Mouse (Mus musculus) heart, postnatal 10 days (tissue): ENCODE results near the gene Kiss1. TPM values are rescaled to one million over a fixed set of nuclear protein-coding genes. Genes with fewer than 3 reads are reported as not detected.

ENCODE experiments used
- DNase-seq, 2 experiments: peaks; one replicate each; pipeline ENCODE4 v3.0.0; 2021
- intact Hi-C: fragments of 180-260 bp; cut with DNase I; formaldehyde crosslinking; loops from one replicate; pipeline ENCODE4 v1.15.1; 2025
- total RNA-seq, 2 experiments: library from RNA; stranded (reverse); gene quantifications; 2 replicates each; pipeline ENCODE4 v1.2.3; 2021

The Kiss1 gene
- total RNA-seq, 2 experiments from 2014 or later = not detected

DNA sequence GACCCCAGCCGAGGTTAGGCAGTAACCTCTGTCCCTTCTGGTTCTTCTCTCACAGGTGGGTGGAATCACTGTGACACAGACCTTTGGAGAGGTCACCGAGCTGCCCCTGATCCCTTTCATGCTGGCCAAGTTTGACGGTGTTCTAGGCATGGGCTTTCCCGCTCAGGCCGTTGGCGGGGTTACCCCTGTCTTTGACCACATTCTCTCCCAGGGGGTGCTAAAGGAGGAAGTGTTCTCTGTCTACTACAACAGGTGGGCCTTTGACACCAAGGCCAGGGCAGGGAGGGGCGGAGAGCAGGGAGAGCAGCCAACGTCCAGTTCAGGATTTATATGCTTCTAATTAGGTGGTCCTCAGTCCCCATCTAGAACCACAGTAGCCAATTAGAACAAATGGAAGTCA, 34.7 kb downstream of the Kiss1 start:
- intact Hi-C loops = no loop called here
- DNase-seq = no peak

DNA sequence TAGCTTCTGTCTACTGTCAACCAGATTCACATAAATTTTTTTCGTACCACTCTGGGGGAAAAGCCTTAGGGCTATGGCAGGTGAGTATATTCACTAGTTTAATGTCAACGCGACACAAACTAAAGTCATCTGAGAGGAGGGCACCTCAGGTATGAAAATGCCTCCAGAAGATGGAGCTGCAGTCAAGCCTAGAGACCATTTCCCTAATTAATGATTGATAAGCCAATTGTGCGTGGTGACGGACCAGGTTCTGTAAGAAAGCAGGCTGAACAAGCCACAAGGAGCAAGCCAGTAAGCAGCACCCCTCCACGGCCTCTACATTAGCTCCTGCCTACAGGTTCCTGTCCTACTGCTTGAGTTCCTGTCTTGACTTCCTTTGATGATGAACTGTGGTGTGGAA, 39.3 kb downstream of the Kiss1 start:
- DNase-seq = no peak
- intact Hi-C loops = no loop called here

DNA sequence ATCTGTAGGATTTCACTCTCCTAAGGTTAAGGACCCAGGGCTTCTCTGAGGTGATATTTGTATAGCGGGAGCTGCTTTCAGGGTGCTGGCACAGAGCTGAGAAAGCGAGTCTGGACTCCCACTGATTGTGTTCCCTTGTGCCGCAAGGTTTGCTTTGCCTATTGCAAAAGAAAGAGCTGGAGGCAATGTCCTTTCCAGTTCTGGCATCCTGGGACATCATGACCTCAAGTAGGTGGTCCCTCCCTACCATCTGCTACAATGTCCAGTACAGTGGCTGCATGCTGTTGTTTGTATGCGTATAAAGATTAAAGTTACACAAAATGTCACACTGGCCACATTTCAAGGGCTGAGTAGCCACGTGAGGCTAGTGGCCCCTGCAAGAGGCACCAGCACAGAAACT, 40.4 kb downstream of the Kiss1 start:
- intact Hi-C loops = no loop called here
- no peak for DNase-seq

DNA sequence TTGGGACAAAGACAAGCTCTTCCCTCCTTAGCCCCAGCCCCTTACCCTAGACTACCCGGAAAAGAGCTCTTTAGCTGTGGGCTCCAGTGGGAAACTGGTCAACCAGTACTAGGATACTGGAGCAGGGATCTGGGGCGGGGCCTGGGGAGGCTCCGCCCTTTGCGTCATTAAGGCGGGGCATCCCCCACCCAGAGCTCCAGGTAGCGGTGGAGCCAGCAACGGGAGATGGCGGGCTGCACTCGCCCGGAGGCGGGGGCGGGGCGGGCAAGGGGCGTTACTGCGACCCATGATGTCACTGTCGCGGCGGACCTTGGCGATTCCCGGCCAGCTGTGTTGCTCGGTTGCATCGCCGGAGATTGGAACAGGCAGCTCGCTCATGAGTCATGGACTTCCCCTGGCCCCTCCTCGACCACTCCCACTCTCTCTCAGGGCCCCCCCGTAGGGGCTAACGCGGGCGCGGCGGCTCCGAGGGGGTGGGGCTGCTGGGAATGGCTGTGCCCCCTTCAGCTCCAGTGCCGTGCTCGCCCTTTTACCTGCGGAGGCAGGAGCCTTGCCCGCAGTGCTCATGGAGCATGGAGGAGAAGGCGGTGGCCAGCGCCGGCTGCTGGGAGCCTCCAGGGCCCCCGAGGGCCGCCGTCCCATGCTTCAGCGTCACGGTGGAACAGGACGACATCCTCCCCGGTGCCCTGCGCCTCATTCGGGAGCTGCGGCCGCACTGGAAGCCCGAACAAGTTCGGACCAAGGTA, 41.8 kb downstream of the Kiss1 start, which contains the start of gene Etnk2:
Etnk2 (plus strand) TSS at position 297 of the 746 bp plus-strand sequence.
- peak; percentile 81 to 82 for DNase-seq
- intact Hi-C loops = no loop called here

DNA sequence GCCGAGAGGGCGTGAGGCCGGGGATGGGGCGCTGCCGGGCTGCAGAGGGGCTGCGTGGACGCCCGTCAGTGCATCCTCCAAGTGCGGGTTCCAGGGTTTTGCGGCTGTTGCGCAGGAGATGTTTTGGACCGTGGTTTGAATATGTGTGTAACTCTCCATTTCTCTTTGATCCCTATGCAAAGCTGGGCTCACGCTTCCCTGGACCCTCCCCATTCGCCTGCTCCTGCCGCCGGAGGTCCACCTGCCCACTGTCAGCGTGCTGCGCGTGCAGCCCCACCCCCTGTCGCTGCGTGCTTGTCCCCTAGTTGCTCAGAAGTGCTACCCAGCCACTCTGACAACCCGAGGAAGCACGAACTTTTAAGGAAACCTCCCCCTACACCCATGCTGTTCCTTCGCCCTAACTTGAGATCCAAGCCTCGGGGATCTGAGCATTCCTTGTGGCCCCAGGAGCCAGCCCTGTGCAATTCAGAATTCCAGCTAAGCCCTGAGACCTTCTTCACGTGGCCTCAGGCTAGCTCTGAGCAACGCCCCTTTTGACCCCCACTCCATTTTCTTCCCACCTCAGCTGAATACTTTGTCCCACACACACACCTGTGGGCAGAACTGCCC, 42.5 kb downstream of the Kiss1 start:
- intact Hi-C loops = no loop called here

DNA sequence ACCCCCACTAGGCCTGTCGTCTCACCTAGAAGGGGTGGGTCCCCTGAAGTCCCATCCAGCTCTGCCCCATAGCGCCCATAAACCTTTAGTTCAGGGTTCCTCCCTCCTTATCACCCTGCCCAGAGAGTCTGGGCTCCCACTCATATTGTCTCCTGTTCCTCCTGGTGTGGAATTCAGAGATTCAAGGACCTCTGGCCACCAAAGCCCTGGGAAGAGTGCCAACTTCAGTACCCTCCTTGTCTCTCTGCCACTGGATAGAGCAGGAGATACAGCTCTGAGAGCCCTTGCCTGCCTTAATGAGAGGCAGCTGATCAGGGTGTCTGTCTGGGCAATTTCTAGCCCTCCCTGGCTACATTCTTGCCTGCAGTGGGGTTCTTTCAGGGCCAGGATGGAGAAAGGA, 43.2 kb downstream of the Kiss1 start:
- intact Hi-C loops = no loop called here
- no peak for DNase-seq

More for the DNA sequence above, 42.5 kb downstream of the Kiss1 start:
- no peak for DNase-seq

DNA sequence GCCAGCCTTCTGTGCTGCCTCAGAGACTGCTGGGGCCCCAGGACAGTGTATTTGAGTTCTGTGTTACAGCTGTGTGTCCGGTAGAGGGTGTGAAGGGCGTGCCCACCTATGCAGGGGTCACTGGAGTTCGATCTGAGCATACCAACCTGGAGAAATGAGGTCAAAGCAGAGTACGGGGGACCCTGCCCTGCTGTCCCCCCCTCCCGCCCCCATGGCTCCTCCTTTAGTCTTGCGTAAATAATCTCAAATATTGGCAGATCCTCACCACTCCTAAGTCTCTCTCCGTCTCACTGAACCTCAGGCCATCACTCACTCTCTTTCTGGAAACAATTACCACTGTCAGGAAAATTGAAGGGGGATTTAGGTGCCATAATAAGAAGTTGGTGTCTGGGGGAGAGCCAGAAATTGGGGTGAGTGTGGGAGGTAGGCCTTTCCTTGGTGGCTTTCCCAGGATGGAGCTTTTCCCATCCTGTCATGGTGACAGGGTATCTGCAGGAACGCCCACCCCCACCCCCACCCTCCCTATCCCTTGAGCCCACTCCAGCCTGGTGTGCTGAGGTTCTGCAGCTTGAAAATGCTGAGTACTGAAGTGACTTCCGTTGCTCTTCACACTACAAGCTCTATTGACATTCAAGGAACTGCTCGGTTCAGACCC, 45.4 kb downstream of the Kiss1 start:
- no peak for DNase-seq
- intact Hi-C loops = no loop called here

DNA sequence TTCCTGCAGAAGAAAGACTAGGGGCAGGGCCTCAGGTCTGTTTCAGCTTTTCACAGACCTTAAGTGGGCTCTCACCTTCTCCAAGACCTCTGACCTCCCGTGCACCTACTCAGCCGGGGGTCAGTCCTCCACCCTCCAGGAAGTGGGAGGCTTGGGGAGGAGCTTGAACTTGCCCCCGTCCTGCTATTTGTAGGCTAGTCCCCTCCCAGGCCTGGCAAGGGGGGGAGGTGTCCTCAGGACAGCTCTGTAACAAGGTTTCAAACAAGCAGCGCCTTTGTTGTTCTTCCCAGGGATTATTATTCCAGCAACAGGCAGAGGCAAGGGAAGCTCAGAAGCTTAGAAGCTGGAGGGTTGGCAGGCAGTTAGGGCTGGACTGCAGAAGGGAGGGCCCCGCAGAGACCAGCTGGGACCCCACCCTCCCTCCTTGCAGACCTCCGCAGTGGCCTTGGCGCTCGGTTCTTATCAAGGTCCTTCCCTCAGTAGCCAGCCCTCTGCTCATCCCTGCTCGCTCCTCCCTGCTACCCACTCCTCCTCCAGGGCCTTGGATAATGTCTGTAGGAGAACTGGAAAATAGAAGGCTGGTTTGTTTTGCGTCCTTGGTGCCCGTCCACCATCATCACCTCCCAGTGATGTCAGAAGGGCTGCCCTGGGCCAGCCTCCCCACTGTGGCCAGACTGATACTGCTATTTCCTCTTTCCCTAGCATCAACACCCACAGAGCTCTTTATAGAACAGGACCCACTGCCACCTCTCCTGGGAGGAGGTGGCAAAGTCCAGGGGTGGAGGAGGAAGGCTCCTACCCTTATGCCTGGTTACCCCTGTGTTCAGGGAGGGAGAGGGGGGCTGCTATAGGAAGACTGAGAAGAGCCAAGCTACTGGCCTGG, 46.2 kb downstream of the Kiss1 start:
- DNase-seq = peak; percentile 44 to 52
- intact Hi-C loops = no loop called here

DNA sequence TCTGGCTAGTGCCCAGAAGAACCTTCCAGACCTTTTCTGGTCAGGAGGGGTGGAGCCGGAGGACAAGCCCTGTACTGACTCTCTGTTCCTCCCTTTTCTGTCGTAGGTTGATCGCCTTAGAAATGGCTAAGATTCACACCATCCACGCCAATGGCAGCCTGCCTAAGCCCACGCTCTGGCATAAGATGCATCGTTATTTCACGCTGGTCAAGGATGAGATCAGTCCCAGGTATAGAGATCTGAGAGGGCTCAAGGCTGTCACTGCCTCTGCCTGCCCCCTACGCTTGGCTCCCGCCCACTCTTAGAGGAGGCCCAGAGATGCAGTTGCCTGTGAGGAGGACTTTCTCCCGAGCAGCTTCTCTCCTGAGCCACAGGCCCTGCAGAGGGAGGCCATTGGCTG, 47.0 kb downstream of the Kiss1 start:
- no peak for DNase-seq
- intact Hi-C loops = no loop called here

DNA sequence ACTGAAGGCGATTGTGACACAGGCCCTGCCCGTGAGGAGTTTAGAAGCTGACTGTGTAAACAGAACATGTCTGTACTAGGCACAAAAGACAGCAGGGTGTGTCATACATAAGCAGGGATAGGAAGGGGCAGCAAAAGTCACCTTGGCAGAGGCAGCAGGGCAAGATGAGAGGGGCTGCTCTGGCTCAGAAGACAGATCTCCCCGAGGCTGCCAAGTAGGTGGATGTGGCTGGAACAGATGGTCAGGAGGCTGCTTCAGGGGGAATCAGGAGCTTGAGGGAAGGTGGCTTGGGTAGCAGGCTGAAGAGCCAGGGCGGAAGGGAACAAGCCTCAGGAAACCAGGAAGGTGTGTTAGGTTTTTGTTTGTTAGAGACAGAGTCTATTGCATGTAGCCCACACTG, 48.7 kb downstream of the Kiss1 start:
- no peak for DNase-seq
- intact Hi-C loops = no loop called here

DNA sequence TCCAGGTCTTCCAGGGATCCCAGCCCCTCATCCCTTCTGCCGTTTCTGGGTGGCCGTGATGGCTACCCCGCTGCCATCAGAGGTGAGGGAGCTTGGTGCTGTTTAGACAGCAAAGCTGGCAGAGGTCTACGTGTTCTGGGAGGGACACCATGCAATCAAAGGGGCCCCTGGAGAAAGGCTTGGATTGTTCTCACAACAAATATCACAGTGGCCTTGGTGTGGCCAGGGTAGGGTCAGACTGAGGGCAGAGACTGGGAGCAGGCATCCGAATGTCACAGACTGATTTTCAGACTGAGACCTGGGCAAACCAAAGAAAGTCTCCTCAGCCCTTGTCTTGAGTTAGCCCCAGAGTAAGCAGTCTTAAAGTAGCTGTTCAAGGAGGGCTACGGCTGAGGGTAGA, 49.8 kb downstream of the Kiss1 start:
- DNase-seq = no peak
- intact Hi-C loops = no loop called here

DNA sequence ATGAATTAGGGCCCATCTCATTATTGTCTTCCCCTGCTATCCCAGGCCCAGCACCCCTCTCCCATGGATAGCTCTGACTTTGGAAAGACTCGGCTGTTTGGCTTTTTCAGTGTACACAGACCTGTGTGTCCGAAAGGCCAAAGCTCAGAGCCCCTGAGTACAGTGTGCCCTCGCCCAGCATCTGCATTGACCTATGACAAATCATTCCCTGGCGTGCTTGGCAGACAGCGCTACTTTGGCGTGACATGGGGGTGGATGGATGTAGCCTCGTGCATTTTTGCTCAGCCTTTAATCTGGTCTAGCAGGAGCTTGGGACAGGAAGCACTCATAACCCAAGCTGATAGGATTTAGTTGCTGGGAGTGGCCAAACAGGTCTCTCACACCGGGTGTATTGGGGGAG, 50.4 kb downstream of the Kiss1 start:
- intact Hi-C loops = no loop called here
- no peak for DNase-seq

DNA sequence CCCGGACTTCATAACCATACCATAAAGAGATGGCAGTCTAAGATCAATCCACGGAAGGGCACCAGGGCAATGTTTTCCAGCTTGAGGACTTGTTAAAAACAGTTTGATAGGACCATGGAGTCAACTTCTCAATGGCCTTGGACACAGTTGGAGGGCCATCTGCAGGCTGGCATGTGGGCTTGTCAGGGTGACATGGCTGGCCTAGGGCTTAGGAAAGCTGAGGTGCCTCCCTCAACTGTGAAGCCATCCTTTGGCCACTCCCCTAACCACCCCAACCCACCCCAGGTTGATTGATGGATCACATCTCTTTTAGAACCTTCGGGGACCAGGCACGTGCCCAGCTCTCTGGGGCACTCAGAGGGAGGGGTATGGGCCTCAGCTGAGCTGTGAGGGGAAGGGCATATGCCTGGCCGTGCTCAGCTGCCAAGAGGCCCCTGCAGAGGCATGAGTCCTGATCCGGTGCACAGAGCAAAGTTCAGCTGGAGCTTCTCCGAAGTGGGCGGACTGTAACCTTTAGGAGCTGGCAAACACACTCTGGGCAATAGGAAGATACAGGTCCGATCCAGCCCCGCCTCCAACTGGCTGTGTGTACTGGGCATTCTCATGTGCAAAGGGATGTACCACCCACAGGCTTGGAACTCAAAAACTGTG, 54.1 kb downstream of the Kiss1 start:
- DNase-seq = no peak
- intact Hi-C loops = no loop called here

DNA sequence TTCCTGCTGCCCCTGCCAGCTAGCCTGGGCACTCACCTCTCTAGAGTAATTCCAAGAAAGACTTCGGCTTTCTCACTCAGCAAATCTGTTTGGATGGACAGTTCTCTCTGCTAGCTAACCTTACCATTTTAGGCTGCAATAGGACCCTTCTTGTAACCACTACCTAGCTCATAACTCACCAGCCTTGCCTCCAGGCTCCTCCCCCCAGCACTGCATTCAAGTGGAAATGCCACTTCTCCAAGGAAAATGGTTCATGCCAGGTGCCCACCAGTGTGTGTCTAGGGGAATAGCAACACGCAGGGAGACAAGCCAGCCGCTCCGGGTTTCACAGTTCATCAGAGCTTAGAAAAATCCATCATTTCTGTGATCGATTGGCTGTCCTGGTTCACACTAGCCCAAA, 55.9 kb downstream of the Kiss1 start:
- no peak for DNase-seq
- intact Hi-C loops = no loop called here

Other genes with a start within 250 kb of the Kiss1 start
- gene Ppp1r15b, start 190.7 kb upstream of the Kiss1 start, total RNA-seq = 10 to 100 TPM; 38.2 to 42.1 TPM
- gene Plekha6, start 157.7 kb upstream of the Kiss1 start, total RNA-seq = 10 to 100 TPM; 58.1 to 68.9 TPM
- not detected for gene Golt1a, start 12.1 kb upstream of the Kiss1 start, total RNA-seq
- gene Ren1, start 28.6 kb downstream of the Kiss1 start, total RNA-seq = under 1 TPM; 0.22 TPM
- 1 to 10 TPM in 1 of 2 experiments, under 1 TPM in 1; 0.82 to 1.1 TPM for gene Etnk2, start 41.7 kb downstream of the Kiss1 start, total RNA-seq
- 10 to 100 TPM; 29.6 to 33.4 TPM for gene Sox13, start 102.5 kb downstream of the Kiss1 start, total RNA-seq